Comparison of ENCODE assay signal across 27 mouse cellular contexts in genomic region chr11:39954426-39954825, GRCm38 (mm10).
"Had no signal": no experiment of that assay in that cellular context is flagged by ENCODE, and none has a peak within 500 bp of the region (broad histone marks: within the 10 kb centered on the region; RNA-seq: fewer than 3 reads in every experiment).

No protein-coding gene starts in this region.

- H3K27me3 ChIP-seq: embryonic facial prominence, embryonic 12.5 days; embryonic facial prominence, embryonic 13.5 days; embryonic facial prominence, embryonic 15.5 days; forebrain, embryonic 12.5 days; forebrain, embryonic 13.5 days; forebrain, embryonic 15.5 days had no signal

- H3K4me1 ChIP-seq: embryonic facial prominence, embryonic 10.5 days; embryonic facial prominence, embryonic 12.5 days; embryonic facial prominence, embryonic 13.5 days; embryonic facial prominence, embryonic 15.5 days; forebrain, embryonic 10.5 days; forebrain, embryonic 12.5 days; forebrain, embryonic 13.5 days; forebrain, embryonic 15.5 days had no signal

- H3K9ac ChIP-seq: embryonic facial prominence, embryonic 12.5 days; embryonic facial prominence, embryonic 13.5 days; embryonic facial prominence, embryonic 15.5 days; forebrain, embryonic 12.5 days; forebrain, embryonic 13.5 days; forebrain, embryonic 15.5 days; forebrain, postnatal 0 days had no signal

- H3K4me2 ChIP-seq: embryonic facial prominence, embryonic 12.5 days; embryonic facial prominence, embryonic 13.5 days; embryonic facial prominence, embryonic 15.5 days; forebrain, embryonic 12.5 days; forebrain, embryonic 13.5 days; forebrain, embryonic 15.5 days had no signal

- H3K4me3 ChIP-seq: embryonic facial prominence, embryonic 10.5 days; embryonic facial prominence, embryonic 12.5 days; embryonic facial prominence, embryonic 13.5 days; embryonic facial prominence, embryonic 15.5 days; erythroblast, embryonic 14.5 days; forebrain, embryonic 10.5 days; forebrain, embryonic 12.5 days; forebrain, embryonic 13.5 days; forebrain, embryonic 15.5 days; gastrocnemius, adult 2 months; heart, adult 2 months had no signal

- ATAC-seq: forebrain, embryonic 13.5 days; forebrain, embryonic 14.5 days; forebrain, embryonic 15.5 days; forebrain, embryonic 16.5 days; forebrain, postnatal 0 days had no signal

- H3K27ac ChIP-seq: embryonic facial prominence, embryonic 10.5 days; embryonic facial prominence, embryonic 12.5 days; embryonic facial prominence, embryonic 13.5 days; embryonic facial prominence, embryonic 15.5 days; forebrain, embryonic 10.5 days; forebrain, embryonic 12.5 days; forebrain, embryonic 13.5 days; forebrain, embryonic 15.5 days; gastrocnemius, adult 2 months; heart, adult 2 months had no signal

- H3K9me3 ChIP-seq: embryonic facial prominence, embryonic 10.5 days; embryonic facial prominence, embryonic 12.5 days; embryonic facial prominence, embryonic 13.5 days; embryonic facial prominence, embryonic 15.5 days; forebrain, embryonic 10.5 days; forebrain, embryonic 12.5 days; forebrain, embryonic 13.5 days; forebrain, embryonic 15.5 days had no signal

- H3K36me3 ChIP-seq: embryonic facial prominence, embryonic 10.5 days; embryonic facial prominence, embryonic 12.5 days; embryonic facial prominence, embryonic 13.5 days; embryonic facial prominence, embryonic 15.5 days; forebrain, embryonic 10.5 days; forebrain, embryonic 12.5 days; forebrain, embryonic 15.5 days had no signal

- DNase-seq: cerebellum, adult 2 months; cerebellum, adult 8-10 months; cerebellum, adult 9-10 months; cerebellum, adult 9-11 months; cerebellum, postnatal 10 days; cerebellum, postnatal 14 days; cerebellum, postnatal 25 days; embryo, embryonic 11 days; forebrain, postnatal 0 days; gastrocnemius, adult 2 months; gastrocnemius, postnatal 10 days; gastrocnemius, postnatal 14 days; gastrocnemius, postnatal 25 days; gastrocnemius, postnatal 36 days; heart, adult 18-20 months; heart, adult 2 months had no signal
